Mouse (Mus musculus) bone marrow, adult 2 months (tissue): ENCODE results near the gene Hnrnpf. TPM values are rescaled to one million over a fixed set of nuclear protein-coding genes. Genes with fewer than 3 reads are reported as not detected.

Experiments used
- H3K27ac ChIP-seq: fragments of 200-500 bp; 2 replicates; pipeline ENCODE4 v1.5.1; 2012; ENCODE audit warnings: low read depth, mild to moderate bottlenecking, control low read depth, inconsistent platforms, low read length; ENCODE audit not compliant: control insufficient read depth, poor library complexity, insufficient read depth
- H3K4me1 ChIP-seq: fragments of 200-500 bp; 2 replicates; pipeline ENCODE4 v1.6.1; 2011; ENCODE audit warnings: low read length; ENCODE audit not compliant: control insufficient read depth, insufficient read depth
- H3K4me3 ChIP-seq: fragments of 200-500 bp; replicated peaks from 2 replicates; pipeline ENCODE3; 2011; ENCODE audit warnings: mild to moderate bottlenecking, low read depth, low read length, control low read depth; ENCODE audit not compliant: control insufficient read depth
- CTCF ChIP-seq: fragments of 200-500 bp; IDR thresholded peaks from 2 replicates; pipeline ENCODE4 v1.5.1; 2011; ENCODE audit warnings: low read length, control low read depth; ENCODE audit not compliant: control insufficient read depth, insufficient read depth
- POLR2A ChIP-seq: fragments of 200-500 bp; IDR thresholded peaks from 2 replicates; pipeline ENCODE4 v1.6.1; 2011; ENCODE audit warnings: low read depth, mild to moderate bottlenecking, control low read depth, low read length, borderline replicate concordance; ENCODE audit not compliant: control insufficient read depth
- WGBS: fragments of 180-500 bp; shearing (Covaris S2); methylation state at CpG from one replicate; pipeline ENCODE4 v1.1.7; 2018; 5-methylcytosine and 5-hydroxymethylcytosine counted together
- polyA plus RNA-seq: library from polyadenylated mRNA; stranded (reverse); fragments of >200 nt; gene quantifications from 2 replicates; pipeline ENCODE4 v1.2.4, GENCODE M21; 2011; ENCODE audit warnings: low replicate concordance; ENCODE audit not compliant: missing spikeins, insufficient read depth, insufficient read length

Gene Hnrnpf
- polyA plus RNA-seq, 1 experiment: 242 TPM

GRCm38 (mm10) chr6:117932325-117933051 lies 32.4 kb downstream of the Hnrnpf start:
- TF ChIP-seq POLR2A: no peak
- peak; percentile 53; the same call in 1 of the 2 replicates for TF ChIP-seq CTCF
- Histone ChIP-seq H3K27ac (no peak overlapping the region), H3K4me1 (peaks cover 3% of the 10 kb centered on the region; the same call in 1 of the 2 replicates), H3K4me3 (no peak overlapping the region)
- 56% methylated on average over 11 of the region's 11 CpGs for WGBS

- no peak overlapping the region for H3K27ac ChIP-seq
- H3K4me3 ChIP-seq: no peak overlapping the region
- peaks cover 3% of the 10 kb centered on the region; the same call in 1 of the 2 replicates for H3K4me1 ChIP-seq
- WGBS: 85% methylated on average over 6 of the region's 6 CpGs
- TF ChIP-seq CTCF (no peak), POLR2A (no peak)
These were observed 34.2 kb downstream of the Hnrnpf start for GRCm38 (mm10) chr6:117934301-117934700.

- no peak overlapping the region for H3K4me3 ChIP-seq
- no peak overlapping the region for H3K27ac ChIP-seq
- 47% methylated on average over 14 of the region's 14 CpGs for WGBS
- H3K4me1 ChIP-seq: peaks cover 3% of the 10 kb centered on the region; the same call in 1 of the 2 replicates
- TF ChIP-seq CTCF (no peak), POLR2A (no peak)
These were observed 35.8 kb downstream of the Hnrnpf start for GRCm38 (mm10) chr6:117935681-117936612.

- WGBS: 59% methylated on average over 10 of the region's 10 CpGs
- Histone ChIP-seq H3K27ac (no peak within 1 kb of the TSS), H3K4me3 (no peak within 1 kb of the TSS), H3K4me1 (peaks cover 3% of the 10 kb centered on the region; the same call in 1 of the 2 replicates)
- TF ChIP-seq CTCF (no peak), POLR2A (no peak)
These were observed 37.3 kb downstream of the Hnrnpf start, which contains the start of gene Fxyd4 for GRCm38 (mm10) chr6:117937222-117937932. Gene Fxyd4 (minus strand): TSS chr6:117937692.

- Histone ChIP-seq H3K4me1 (peaks cover 3% of the 10 kb centered on the region; the same call in 1 of the 2 replicates), H3K27ac (no peak overlapping the region), H3K4me3 (no peak overlapping the region)
- TF ChIP-seq POLR2A: no peak
- no peak for TF ChIP-seq CTCF
- WGBS: 83% methylated on average over 10 of the region's 10 CpGs
These were observed 38.8 kb downstream of the Hnrnpf start for GRCm38 (mm10) chr6:117938951-117939350.

GRCm38 (mm10) chr6:117942769-117943168 lies 42.6 kb downstream of the Hnrnpf start:
- Histone ChIP-seq H3K27ac (no peak overlapping the region), H3K4me1 (no peaks in the 10 kb centered on the region), H3K4me3 (no peak overlapping the region)
- 85% methylated on average over 10 of the region's 10 CpGs for WGBS
- no peak for TF ChIP-seq CTCF
- no peak for TF ChIP-seq POLR2A

- TF ChIP-seq POLR2A: no peak
- TF ChIP-seq CTCF: no peak
- no peak overlapping the region for H3K27ac ChIP-seq
- H3K4me3 ChIP-seq: no peak overlapping the region
- 75% methylated on average over 2 of the region's 2 CpGs for WGBS
- H3K4me1 ChIP-seq: no peaks in the 10 kb centered on the region
These were observed 43.8 kb downstream of the Hnrnpf start for GRCm38 (mm10) chr6:117943899-117944298.

DNA sequence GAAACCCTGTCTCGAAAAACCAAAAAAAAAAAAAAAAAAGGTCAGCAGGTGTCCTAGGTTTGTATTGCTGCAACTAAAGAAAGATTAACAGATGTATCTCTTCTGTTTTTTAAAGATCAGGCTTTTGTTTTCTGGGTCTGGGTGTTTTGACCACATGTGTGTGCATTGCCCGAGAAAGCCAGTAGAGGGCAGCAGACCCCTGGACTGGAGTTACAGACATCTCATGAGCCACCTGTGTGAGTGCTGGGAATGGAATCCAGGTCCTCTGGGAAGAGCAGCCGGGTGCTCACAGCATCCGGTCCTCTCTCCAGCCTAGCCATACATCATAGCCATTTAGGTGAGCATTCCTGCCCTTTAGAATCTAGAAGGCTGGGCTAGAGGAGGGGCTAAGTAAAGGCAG lies 52.2 kb downstream of the Hnrnpf start:
- 77% methylated on average over 4 of the region's 4 CpGs for WGBS
- Histone ChIP-seq H3K4me3 (no peak overlapping the region), H3K4me1 (no peaks in the 10 kb centered on the region), H3K27ac (no peak overlapping the region)
- TF ChIP-seq CTCF (peak; percentile 64; the same call in 1 of the 2 replicates), POLR2A (no peak)
